Mouse (Mus musculus): ENCODE measurements around the gene Cacna1e.

DNA sequence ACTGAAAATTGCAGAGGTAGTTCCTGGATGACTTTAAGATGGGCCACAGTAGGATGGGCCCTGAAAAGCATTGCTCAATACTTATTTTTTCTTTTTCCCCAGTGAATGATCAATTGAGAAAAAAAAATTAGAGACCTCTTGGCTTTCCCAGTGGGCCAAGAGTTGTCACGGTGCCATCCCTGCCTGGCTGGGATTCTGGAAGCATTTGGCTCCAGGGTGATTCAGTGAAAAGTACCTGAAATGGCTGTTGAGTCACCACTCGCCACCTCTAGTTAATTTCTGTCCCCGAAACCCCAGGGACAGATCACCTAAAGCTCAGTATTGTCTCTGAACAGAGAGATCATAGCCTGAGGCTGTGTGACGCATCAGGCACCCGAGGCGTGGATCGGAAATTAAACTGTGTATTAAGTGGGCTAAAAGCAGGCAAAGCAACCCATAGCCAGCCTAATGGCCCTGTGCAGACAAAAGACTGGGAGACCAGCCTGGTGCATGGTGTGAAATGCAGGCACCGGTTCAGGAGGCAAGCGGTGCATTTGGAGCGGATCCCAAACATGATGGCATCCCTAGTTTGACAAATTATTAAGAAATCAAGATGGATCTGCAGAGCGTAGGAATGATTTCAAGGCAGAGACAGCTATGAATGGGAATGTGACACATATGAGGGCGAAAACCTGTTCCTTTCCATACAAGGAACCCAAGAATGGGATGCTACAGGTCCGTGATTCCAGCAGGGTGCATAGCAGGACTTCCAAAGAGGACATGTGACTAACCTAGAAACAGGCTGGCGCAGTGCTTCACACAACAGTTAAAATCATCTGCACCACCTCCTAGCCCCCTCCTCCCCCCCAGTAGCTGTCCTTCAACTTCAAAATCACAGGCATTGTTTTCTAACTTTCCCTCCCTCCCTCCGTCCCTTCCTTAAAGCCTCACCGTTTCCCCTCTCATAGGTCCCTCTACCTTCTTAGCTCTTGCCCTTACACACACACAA lies 261.3 kb downstream of the Cacna1e start:
- TF ChIP-seq CTCF (IDR thresholded peaks at IDR 0.05) (no peak), EP300 (IDR thresholded peaks at IDR 0.05) (no peak)

Data from lung, postnatal 0 days (tissue).